Mouse (Mus musculus) myocyte (in vitro differentiated cells): ENCODE results near the gene Nme4. TPM values are rescaled to one million over a fixed set of nuclear protein-coding genes. Genes with fewer than 3 reads are reported as not detected.

Source experiments
- H3K27me3 ChIP-seq: one replicate; pipeline ENCODE4 v1.6.1; 2011; ENCODE audit not compliant: control insufficient read depth, insufficient read depth, insufficient read length
- H3K36me3 ChIP-seq: one replicate; pipeline ENCODE4 v1.6.1; 2011; ENCODE audit not compliant: control insufficient read depth, insufficient read depth
- H3K4me2 ChIP-seq: one replicate; pipeline ENCODE4 v1.6.1; 2011; ENCODE audit warnings: low read depth, control low read depth
- H3K4me3 ChIP-seq: one replicate; pipeline ENCODE4 v1.5.1; 2011; ENCODE audit warnings: mild to moderate bottlenecking, control low read depth, moderate library complexity
- H3K79me2 ChIP-seq: one replicate; pipeline ENCODE4 v1.6.1; 2011; ENCODE audit not compliant: control insufficient read depth, insufficient read depth
- H3ac ChIP-seq: one replicate; pipeline ENCODE4 v1.6.1; 2011; ENCODE audit not compliant: control insufficient read depth, insufficient read length
- CEBPB ChIP-seq: IDR thresholded peaks from 2 replicates; pipeline ENCODE4 v1.6.1; 2011; ENCODE audit warnings: mild to moderate bottlenecking, moderate library complexity; ENCODE audit not compliant: poor library complexity, insufficient read depth, severe bottlenecking
- E2F4 ChIP-seq: IDR thresholded peaks from one replicate; pipeline ENCODE4 v1.6.1; 2011; ENCODE audit warnings: mild to moderate bottlenecking, control low read depth, moderate library complexity; ENCODE audit not compliant: insufficient read depth
- MAX ChIP-seq: IDR thresholded peaks from one replicate; pipeline ENCODE4 v1.6.1; 2011; ENCODE audit warnings: low read depth, mild to moderate bottlenecking, control low read depth
- MYOD1 ChIP-seq, 3 experiments: IDR thresholded peaks; one replicate each; pipeline ENCODE4 v1.6.1; 2011; ENCODE audit warnings: control low read depth in 2 of 3, low read depth in 2 of 3, mild to moderate bottlenecking in 2 of 3, moderate library complexity in 1 of 3; ENCODE audit not compliant: insufficient read length in 2 of 3, control insufficient read depth in 1 of 3
- MYOG ChIP-seq, 3 experiments: IDR thresholded peaks; one replicate each; pipeline ENCODE4 v1.6.1; 2011; ENCODE audit warnings: control low read depth in 2 of 3, low read depth in 2 of 3, mild to moderate bottlenecking in 2 of 3; ENCODE audit not compliant: insufficient read length in 2 of 3, control insufficient read depth in 1 of 3, insufficient read depth in 1 of 3
- POLR2A ChIP-seq: IDR thresholded peaks from one replicate; pipeline ENCODE4 v1.6.1; 2011; ENCODE audit warnings: low read depth, mild to moderate bottlenecking, control low read depth, moderate library complexity; ENCODE audit not compliant: insufficient read length
- POLR2AphosphoS2 ChIP-seq: IDR thresholded peaks from one replicate; pipeline ENCODE4 v1.6.1; 2011; ENCODE audit warnings: low read depth, control low read depth; ENCODE audit not compliant: insufficient read length
- REST ChIP-seq: IDR thresholded peaks from one replicate; pipeline ENCODE4 v1.6.1; 2011; ENCODE audit warnings: mild to moderate bottlenecking, control low read depth, moderate library complexity; ENCODE audit not compliant: insufficient read depth, insufficient read length
- SRF ChIP-seq: IDR thresholded peaks from one replicate; pipeline ENCODE4 v1.6.1; 2011; ENCODE audit warnings: low read depth; ENCODE audit not compliant: control insufficient read depth, insufficient read length
- TCF12 ChIP-seq: IDR thresholded peaks from one replicate; pipeline ENCODE4 v1.6.1; 2011; ENCODE audit warnings: mild to moderate bottlenecking, control low read depth; ENCODE audit not compliant: poor library complexity, insufficient read depth, severe bottlenecking
- TCF3 ChIP-seq: IDR thresholded peaks from one replicate; pipeline ENCODE4 v1.6.1; 2011; ENCODE audit warnings: low read depth, control low read depth; ENCODE audit not compliant: insufficient read length
- USF1 ChIP-seq: IDR thresholded peaks from one replicate; pipeline ENCODE4 v1.6.1; 2011; ENCODE audit warnings: low read depth, mild to moderate bottlenecking, control low read depth, moderate library complexity
- polyA plus RNA-seq: library from polyadenylated mRNA; unstranded; fragments of >200 nt; fragmentation: generic; extraction: Trizol; gene quantifications from one replicate; pipeline ENCODE4 v1.2.1, GENCODE M21; 2012; ENCODE audit warnings: missing spikeins

The Nme4 gene
- polyA plus RNA-seq, 1 experiment: 23.9 TPM

- peaks cover 35% of the 10 kb centered on the region for H3K79me2 ChIP-seq
- H3K4me3 ChIP-seq: peak overlapping the region; percentile 60
- H3ac ChIP-seq: no peak overlapping the region
- H3K4me2 ChIP-seq: peak overlapping the region; percentile 100
- no peaks in the 10 kb centered on the region for H3K36me3 ChIP-seq
- H3K27me3 ChIP-seq: no peaks in the 10 kb centered on the region
- no peak for TF ChIP-seq MYOG (IDR thresholded peaks at IDR 0.05; ENCODE audit: control insufficient read depth in 1 of 3, insufficient read depth in 1 of 3, insufficient read length in 2 of 3, low read depth in 2 of 3)
- TF ChIP-seq MYOD1 (IDR thresholded peaks at IDR 0.05; ENCODE audit: control insufficient read depth in 1 of 3, insufficient read length in 2 of 3, low read depth in 2 of 3): no peak
- no peak for TF ChIP-seq SRF
- no peak for TF ChIP-seq REST
- no peak for TF ChIP-seq CEBPB
- TF ChIP-seq POLR2A: no peak
- no peak for TF ChIP-seq POLR2AphosphoS2
- TF ChIP-seq TCF12: no peak
- TF ChIP-seq TCF3: no peak
- no peak for TF ChIP-seq MAX
- TF ChIP-seq E2F4: no peak
- no peak for TF ChIP-seq USF1
Measured at GRCm38 (mm10) chr17:26070136-26070535, 25.3 kb downstream of the Nme4 start.

GRCm38 (mm10) chr17:26068831-26069739 lies 26.3 kb downstream of the Nme4 start, which contains the start of gene Rab11fip3:
Gene Rab11fip3 (minus strand): TSS chr17:26069555.
- peak within 1 kb of the TSS; percentile 27 for H3ac ChIP-seq
- peaks cover 45% of the 10 kb centered on the region for H3K79me2 ChIP-seq
- H3K27me3 ChIP-seq: no peaks in the 10 kb centered on the region
- peak within 1 kb of the TSS; percentile 60 for H3K4me3 ChIP-seq
- TF ChIP-seq POLR2A (peak; percentile 86), POLR2AphosphoS2 (peak; percentile 79), MAX (no peak), MYOG (IDR thresholded peaks at IDR 0.05; ENCODE audit: control insufficient read depth in 1 of 3, insufficient read depth in 1 of 3, insufficient read length in 2 of 3, low read depth in 2 of 3) (peak in 1 of 3 experiments; percentile 3)
- H3K36me3 ChIP-seq: no peaks in the 10 kb centered on the region
- peak within 1 kb of the TSS; percentile 100 for H3K4me2 ChIP-seq

- Histone ChIP-seq H3K4me2 (peak overlapping the region; percentile 92), H3ac (peak overlapping the region; percentile 27), H3K4me3 (peak overlapping the region; percentile 60), H3K79me2 (peaks cover 53% of the 10 kb centered on the region), H3K36me3 (no peaks in the 10 kb centered on the region), H3K27me3 (no peaks in the 10 kb centered on the region)
- TF ChIP-seq TCF3: no peak
- TF ChIP-seq MYOG (IDR thresholded peaks at IDR 0.05; ENCODE audit: control insufficient read depth in 1 of 3, insufficient read depth in 1 of 3, insufficient read length in 2 of 3, low read depth in 2 of 3): peak in 1 of 3 experiments; percentile 41
- no peak for TF ChIP-seq POLR2AphosphoS2
- TF ChIP-seq E2F4: no peak
Measured at GRCm38 (mm10) chr17:26068024-26068830, 27.2 kb downstream of the Nme4 start.

- H3K4me3 ChIP-seq: peak overlapping the region; percentile 60
- TF ChIP-seq POLR2A (no peak), SRF (no peak), MYOG (IDR thresholded peaks at IDR 0.05; ENCODE audit: control insufficient read depth in 1 of 3, insufficient read depth in 1 of 3, insufficient read length in 2 of 3, low read depth in 2 of 3) (no peak), CEBPB (no peak), MAX (no peak), POLR2AphosphoS2 (no peak), TCF3 (no peak), E2F4 (no peak), TCF12 (no peak), REST (no peak), USF1 (no peak)
- peak overlapping the region; percentile 92 for H3K4me2 ChIP-seq
- H3K27me3 ChIP-seq: no peaks in the 10 kb centered on the region
- no peak overlapping the region for H3ac ChIP-seq
- H3K36me3 ChIP-seq: no peaks in the 10 kb centered on the region
- H3K79me2 ChIP-seq: peaks cover 65% of the 10 kb centered on the region
Measured at GRCm38 (mm10) chr17:26066488-26067020, 28.8 kb downstream of the Nme4 start.
